Comparison of ENCODE assay signal across 9 mouse cellular contexts in genomic region chr1:194660426-194661119, GRCm38 (mm10). TPM values are rescaled to one million over a fixed set of nuclear protein-coding genes. Genes with fewer than 3 reads are reported as not detected.
DNase-seq lines count a peak whose midpoint lies in the region; ATAC-seq and TF ChIP-seq lines count a peak whose summit lies in the region.
"Had no signal": no experiment of that assay in that cellular context is flagged by ENCODE, and none has a peak within 500 bp of the region (broad histone marks: within the 10 kb centered on the region; RNA-seq: fewer than 3 reads in every experiment).

No protein-coding gene starts in this region.

- no peak overlapping the region for H3K4me2 ChIP-seq in midbrain, embryonic 11.5 days
- H3K4me2 ChIP-seq: limb, embryonic 13.5 days had no signal

- TF ChIP-seq CTCF in gastrocnemius, adult 2 months (IDR thresholded peaks at IDR 0.05): no peak

- intact Hi-C loops in gastrocnemius, adult 2 months (cut with DNase I): no loop called here

- 0 out of 2 replicates have a peak, but pooled peaks cover 4% of the 10 kb centered on the region for H3K27me3 ChIP-seq in forebrain, embryonic 10.5 days (ENCODE audit: poor library complexity, severe bottlenecking)
- H3K27me3 ChIP-seq in midbrain, embryonic 11.5 days (ENCODE audit: control insufficient read depth, insufficient read depth, low read length): peaks cover 9% of the 10 kb centered on the region; the same call in 1 of the 2 replicates
- H3K27me3 ChIP-seq: limb, embryonic 13.5 days had no signal

- no peak overlapping the region for H3K9ac ChIP-seq in midbrain, embryonic 11.5 days (ENCODE audit: low read length)
- H3K9ac ChIP-seq: limb, embryonic 13.5 days had no signal

- no peak for ATAC-seq in midbrain, embryonic 11.5 days (ENCODE audit: low FRiP score)

- H3K27ac ChIP-seq in gastrocnemius, adult 2 months: peak overlapping the region; percentile 82
- H3K27ac ChIP-seq in forebrain, embryonic 10.5 days: no peak overlapping the region
- H3K27ac ChIP-seq in midbrain, embryonic 11.5 days (ENCODE audit: low read depth, low read length): no peak overlapping the region
- H3K27ac ChIP-seq: limb, embryonic 13.5 days had no signal

- H3K4me1 ChIP-seq in forebrain, embryonic 10.5 days: peaks cover 29% of the 10 kb centered on the region
- H3K4me1 ChIP-seq in midbrain, embryonic 11.5 days (ENCODE audit: control insufficient read depth, insufficient read depth, low read length): peaks cover 13% of the 10 kb centered on the region

- peaks cover 3% of the 10 kb centered on the region; the same call in 1 of the 2 replicates for H3K9me3 ChIP-seq in forebrain, embryonic 10.5 days
- H3K9me3 ChIP-seq in midbrain, embryonic 11.5 days (ENCODE audit: control insufficient read depth, low read length): no peaks in the 10 kb centered on the region
- H3K9me3 ChIP-seq: limb, embryonic 13.5 days had no signal

- no peak overlapping the region for H3K4me3 ChIP-seq in gastrocnemius, adult 2 months
- H3K4me3 ChIP-seq in forebrain, embryonic 10.5 days: no peak overlapping the region
- H3K4me3 ChIP-seq in midbrain, embryonic 11.5 days (ENCODE audit: low read depth, low read length): no peak overlapping the region
- H3K4me3 ChIP-seq: limb, embryonic 13.5 days had no signal

- peak; percentile 73 for DNase-seq in adrenal gland, adult 8-10 months
- DNase-seq in gastrocnemius, adult 2 months: peak; percentile 66
- peak; percentile 57 for DNase-seq in kidney, adult 18-20 months
- DNase-seq in lung, postnatal 10 days: peak; percentile 24
- DNase-seq in right cerebral cortex, adult 18-20 months: no peak
- DNase-seq in forebrain, embryonic 10.5 days (ENCODE audit: extremely low spot score, low spot score): no peak
- DNase-seq in T-cell, adult 2 months (ENCODE audit: low spot score): no peak
- no peak for DNase-seq in midbrain, embryonic 11.5 days (ENCODE audit: low spot score, missing footprints)

- 96% methylated on average over 3 of the region's 3 CpGs for WGBS in forebrain, embryonic 10.5 days
- 93% methylated on average over 3 of the region's 3 CpGs for WGBS in midbrain, embryonic 11.5 days

- peaks cover 9% of the 10 kb centered on the region for H3K36me3 ChIP-seq in forebrain, embryonic 10.5 days (replicated peaks)
- no peaks in the 10 kb centered on the region for H3K36me3 ChIP-seq in midbrain, embryonic 11.5 days (ENCODE audit: control insufficient read depth, insufficient read depth, low read length)

RNA-seq across cellular contexts. Expression of gene Plxna2, which starts 42.6 kb away (rescaled TPM):
- 10 to 100 TPM in 2 of 4 experiments, 1 to 10 TPM in 2; 7.6 to 13.4 (median 10.7) TPM for total RNA-seq in adrenal gland, adult 8-10 months (2022)
- 10 to 100 TPM in 1 of 2 experiments, 1 to 10 TPM in 1; 6.6 to 13.2 TPM for total RNA-seq in gastrocnemius, adult 2 months (2021)
- polyA plus RNA-seq in forebrain, embryonic 10.5 days (2016; fragmentation: Nextera tagmentation; extraction: Ambion mirVana): 6.5 and 7.4 TPM in 2 replicates
- polyA plus RNA-seq in midbrain, embryonic 11.5 days (2014; fragmentation: Nextera tagmentation; extraction: Ambion mirVana): 10.6 and 10.7 TPM in 2 replicates

Comparison
In these comparisons a context has a peak if more than half of its experiments do, and no peak if none do; other contexts are left out.
1. DNase-seq: peak in adrenal gland, adult 8-10 months (single experiment), gastrocnemius, adult 2 months (single experiment), kidney, adult 18-20 months (single experiment) and lung, postnatal 10 days (single experiment); none in right cerebral cortex, adult 18-20 months (single experiment), forebrain, embryonic 10.5 days (single experiment), T-cell, adult 2 months (single experiment) and midbrain, embryonic 11.5 days (single experiment).